10 mouse cellular contexts compared by ENCODE assay signal in the genomic region with DNA sequence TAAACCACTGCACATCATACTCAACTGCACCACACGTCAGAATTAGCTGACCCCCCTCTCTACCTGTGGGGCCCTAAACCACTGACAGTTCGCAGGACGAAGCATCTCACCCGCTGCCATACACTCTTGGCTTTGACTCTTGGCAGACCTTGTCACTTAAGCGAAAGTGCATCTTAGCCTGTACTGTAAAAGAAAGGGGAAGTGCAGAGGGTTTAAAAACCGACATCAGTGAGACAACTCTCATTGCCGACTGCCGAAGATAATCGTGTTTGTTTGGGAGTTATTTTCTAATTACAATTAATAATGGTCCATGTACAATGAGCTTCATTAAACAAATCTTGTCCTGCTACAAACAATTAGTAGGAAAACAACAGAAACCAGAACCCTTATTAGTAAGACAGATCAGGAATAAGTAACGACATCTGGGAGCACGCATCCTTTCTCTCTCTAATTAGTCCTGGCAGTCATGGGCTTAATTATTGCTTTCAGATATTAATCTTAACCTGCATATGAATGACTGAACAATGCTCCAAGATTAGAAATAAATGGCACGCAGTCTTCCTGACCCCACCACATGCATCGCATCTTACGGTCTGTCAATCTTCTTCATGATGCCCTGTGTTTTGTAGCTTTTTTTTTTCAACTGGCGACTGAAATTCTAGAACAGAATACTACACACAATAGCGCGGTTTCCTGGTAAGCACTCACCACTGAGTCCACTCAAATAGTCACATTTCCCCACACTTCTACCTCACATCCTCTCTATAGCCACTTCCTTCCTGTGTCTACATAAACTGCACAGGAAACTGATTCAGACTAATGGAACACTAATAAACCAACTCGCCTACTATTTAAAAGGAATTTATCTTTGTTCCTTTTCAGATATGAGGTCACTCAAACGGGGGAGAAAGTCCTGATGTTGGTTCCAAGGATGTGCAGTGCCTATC. TPM values are rescaled to one million over a fixed set of nuclear protein-coding genes. Genes with fewer than 3 reads are reported as not detected.
DNase-seq lines count a peak whose midpoint lies in the region; ATAC-seq lines count a peak whose summit lies in the region.
"Had no signal": no experiment of that assay in that cellular context is flagged by ENCODE, and none has a peak within 500 bp of the region (broad histone marks: within the 10 kb centered on the region; RNA-seq: fewer than 3 reads in every experiment).

No protein-coding gene starts in this region.

- no peaks in the 10 kb centered on the region for H3K9me3 ChIP-seq in kidney, embryonic 15.5 days (replicated peaks)
- no peaks in the 10 kb centered on the region for H3K9me3 ChIP-seq in kidney, embryonic 14.5 days (ENCODE audit: control insufficient read depth, low read length)

- H3K4me3 ChIP-seq in kidney, embryonic 15.5 days (replicated peaks), result no peak overlapping the region
- H3K4me3 ChIP-seq in kidney, embryonic 14.5 days (ENCODE audit: low read length), result no peak overlapping the region

- 73% methylated on average over 19 of the region's 19 CpGs for WGBS in kidney, embryonic 15.5 days
- 73% methylated on average over 19 of the region's 19 CpGs for WGBS in kidney, embryonic 14.5 days

- H3K27ac ChIP-seq in kidney, embryonic 15.5 days, result peak overlapping the region; percentile 45; the same call in 1 of the 2 replicates
- no peak overlapping the region for H3K27ac ChIP-seq in kidney, embryonic 14.5 days (ENCODE audit: low read depth, low read length)

- H3K4me1 ChIP-seq in kidney, embryonic 15.5 days, result peaks cover 21% of the 10 kb centered on the region
- peaks cover 6% of the 10 kb centered on the region; the same call in 1 of the 2 replicates for H3K4me1 ChIP-seq in kidney, embryonic 14.5 days (ENCODE audit: control insufficient read depth, insufficient read depth, low read length)

- peak; percentile 39 for DNase-seq in CD4-positive helper T cell, adult 2 months (ENCODE audit: low read depth, low spot score)
- peak; percentile 38 for DNase-seq in lung, postnatal 36 days
- no peak for DNase-seq in ovary, postnatal 10 days (ENCODE audit: low spot score)
- no peak for DNase-seq in adrenal gland, adult 18-20 months (ENCODE audit: low spot score in 2 of 2)
- DNase-seq in kidney, adult 18-20 months, result no peak
- DNase-seq: heart, adult 11 months; right cerebral cortex, adult 18-20 months had no signal

- H3K4me2 ChIP-seq in kidney, embryonic 15.5 days, result no peak overlapping the region; the same call in 1 of the 2 replicates
- H3K4me2 ChIP-seq in kidney, embryonic 14.5 days (replicated peaks; ENCODE audit: low read depth, low read length), result no peak overlapping the region

- ATAC-seq in kidney, embryonic 15.5 days (replicated peaks; ENCODE audit: low FRiP score), result no peak
- ATAC-seq in kidney, embryonic 14.5 days (ENCODE audit: low FRiP score, low TSS enrichment), result no peak
- peak; percentile 90 for ATAC-seq in activated CD4-positive, CD25-positive, alpha-beta regulatory T cell, adult 4 months

- no peak overlapping the region for H3K9ac ChIP-seq in kidney, embryonic 15.5 days
- H3K9ac ChIP-seq in kidney, embryonic 14.5 days (ENCODE audit: low read depth, low read length), result no peak overlapping the region

- H3K27me3 ChIP-seq in kidney, embryonic 15.5 days, result no peaks in the 10 kb centered on the region
- no peaks in the 10 kb centered on the region for H3K27me3 ChIP-seq in kidney, embryonic 14.5 days (ENCODE audit: control insufficient read depth, insufficient read depth, low read length)

- H3K36me3 ChIP-seq in kidney, embryonic 15.5 days, result no peaks in the 10 kb centered on the region
- H3K36me3 ChIP-seq in kidney, embryonic 14.5 days (ENCODE audit: control insufficient read depth, insufficient read depth, low read length), result no peaks in the 10 kb centered on the region

RNA-seq across cellular contexts. Expression of a gene that starts 42.8 kb away (rescaled TPM):
- 16.3 and 18.0 TPM in 2 replicates for polyA plus RNA-seq in kidney, embryonic 15.5 days (2015; fragmentation: Nextera tagmentation; extraction: Ambion mirVana)
- polyA plus RNA-seq in kidney, embryonic 14.5 days (2014; fragmentation: Nextera tagmentation; extraction: Ambion mirVana), result 14.5 and 18.5 TPM in 2 replicates
- polyA plus RNA-seq in activated CD4-positive, CD25-positive, alpha-beta regulatory T cell, adult 4 months (2017; shearing (Covaris generic)), result under 1 TPM; 0.09 to 0.32 TPM
- total RNA-seq in adrenal gland, adult 18-20 months (2021), result 10 to 100 TPM; 22.1 to 24.3 TPM

Comparison
In these comparisons a context has a peak if more than half of its experiments do, and no peak if none do; other contexts are left out.
1. DNase-seq: peak in CD4-positive helper T cell, adult 2 months (single experiment) and lung, postnatal 36 days (single experiment); none in ovary, postnatal 10 days (single experiment), adrenal gland, adult 18-20 months (0 of 2) and kidney, adult 18-20 months (single experiment).
2. RNA of a gene that starts 42.8 kb away (polyA plus RNA-seq): 14.5 to 18.5 TPM in kidney, embryonic 14.5 days and 16.3 to 18.0 TPM in kidney, embryonic 15.5 days; 0.09 to 0.32 TPM in activated CD4-positive, CD25-positive, alpha-beta regulatory T cell, adult 4 months; every median in the first group is over 10 times any median in the second.